Mouse (Mus musculus) intestine, embryonic 14.5 days (tissue): Measurements from ENCODE around the gene Atoh1. TPM values are rescaled to one million over a fixed set of nuclear protein-coding genes. Genes with fewer than 3 reads are reported as not detected.

Experiments
- ATAC-seq: fragments of 200-750 bp; cut with Nextera tagmentation; replicated peaks from 2 replicates; pipeline ENCODE4 v1.8.0; 2017; ENCODE audit warnings: low read depth, moderate number of reproducible peaks, moderate TSS enrichment, moderate library complexity; ENCODE audit not compliant: low FRiP score, low TSS enrichment
- DNase-seq: peaks from one replicate; pipeline ENCODE4 v3.0.0-alpha.2; 2018; ENCODE audit warnings: low spot score
- H3K27ac ChIP-seq: fragments of 300-500 bp; sonication (generic); 2 replicates; pipeline ENCODE4 v1.5.1; 2014; ENCODE audit warnings: low read depth, mild to moderate bottlenecking, control low read depth
- H3K27me3 ChIP-seq: fragments of 300-500 bp; sonication (generic); replicated peaks from 2 replicates; pipeline ENCODE4 v1.6.1; 2014; ENCODE audit warnings: low read length, control low read depth; ENCODE audit not compliant: control insufficient read depth, insufficient read depth
- H3K36me3 ChIP-seq: fragments of 300-500 bp; sonication (generic); 2 replicates; pipeline ENCODE4 v1.6.1; 2014; ENCODE audit warnings: low read length, control low read depth; ENCODE audit not compliant: control insufficient read depth, insufficient read depth
- H3K4me1 ChIP-seq: fragments of 300-500 bp; sonication (generic); replicated peaks from 2 replicates; pipeline ENCODE4 v1.6.1; 2014; ENCODE audit warnings: low read length, control low read depth, mixed read lengths; ENCODE audit not compliant: control insufficient read depth, insufficient read depth
- H3K4me2 ChIP-seq: fragments of 300-500 bp; sonication (generic); 2 replicates; pipeline ENCODE4 v1.6.1; 2014; ENCODE audit warnings: low read length
- H3K4me3 ChIP-seq: fragments of 300-500 bp; sonication (generic); 2 replicates; pipeline ENCODE4 v1.5.1; 2014; ENCODE audit warnings: low read depth, low read length, control low read depth, mixed read lengths
- H3K9ac ChIP-seq: fragments of 300-500 bp; sonication (generic); 2 replicates; pipeline ENCODE4 v1.6.1; 2014; ENCODE audit warnings: mild to moderate bottlenecking, low read length
- H3K9me3 ChIP-seq: fragments of 300-500 bp; sonication (generic); 2 replicates; pipeline ENCODE4 v1.6.1; 2016; ENCODE audit warnings: low read length, control low read depth; ENCODE audit not compliant: control insufficient read depth
- WGBS: fragments of 180-500 bp; shearing (Covaris S2); extraction: QIAGEN DNeasy Blood & Tissue Kit; methylation state at CpG from one replicate; pipeline ENCODE4 v1.1.7; 2014; 5-methylcytosine and 5-hydroxymethylcytosine counted together
- polyA plus RNA-seq: library from polyadenylated mRNA; unstranded; fragments of >200 nt; fragmentation: Nextera tagmentation; extraction: Ambion mirVana; gene quantifications from 2 replicates; pipeline ENCODE4 v1.2.1, GENCODE M21; 2014

Atoh1 gene
- polyA plus RNA-seq, 1 experiment from 2014 or later: 5.1 TPM

- Histone ChIP-seq H3K4me1 (peaks cover 9% of the 10 kb centered on the region; the same call in 1 of the 2 replicates), H3K27ac (no peak overlapping the region), H3K4me2 (peak overlapping the region; percentile 76), H3K9me3 (no peaks in the 10 kb centered on the region), H3K27me3 (peaks cover 87% of the 10 kb centered on the region), H3K36me3 (no peaks in the 10 kb centered on the region), H3K4me3 (peak overlapping the region; percentile 42), H3K9ac (no peak overlapping the region)
- ATAC-seq: no peak
- peak; percentile 69 for DNase-seq
- under 1% methylated on average over 18 of the region's 19 CpGs for WGBS
Measured at GRCm38 (mm10) chr6:64730030-64730429, 1.1 kb downstream of the Atoh1 start.

GRCm38 (mm10) chr6:64730506-64731020 lies 1.6 kb downstream of the Atoh1 start:
- Histone ChIP-seq H3K9ac (no peak overlapping the region), H3K27me3 (peaks cover 93% of the 10 kb centered on the region), H3K4me1 (peaks cover 9% of the 10 kb centered on the region; the same call in 1 of the 2 replicates), H3K27ac (no peak overlapping the region), H3K36me3 (no peaks in the 10 kb centered on the region), H3K9me3 (no peaks in the 10 kb centered on the region), H3K4me2 (no peak overlapping the region), H3K4me3 (peak overlapping the region; percentile 42; the same call in 1 of the 2 replicates)
- WGBS: 5% methylated on average over 14 of the region's 14 CpGs
- DNase-seq: no peak
- no peak for ATAC-seq

- whole genome bisulfite sequencing: 10% methylated on average over 7 of the region's 7 CpGs
- no peaks in the 10 kb centered on the region for H3K9me3 ChIP-seq
- no peak overlapping the region for H3K27ac ChIP-seq
- ATAC-seq (no peak), DNase-seq (no peak)
- peaks cover 9% of the 10 kb centered on the region; the same call in 1 of the 2 replicates for H3K4me1 ChIP-seq
- no peak overlapping the region for H3K4me2 ChIP-seq
- no peaks in the 10 kb centered on the region for H3K36me3 ChIP-seq
- H3K9ac ChIP-seq: no peak overlapping the region
- H3K27me3 ChIP-seq: peaks cover 97% of the 10 kb centered on the region
- H3K4me3 ChIP-seq: no peak overlapping the region
Measured at GRCm38 (mm10) chr6:64731126-64731525, 2.2 kb downstream of the Atoh1 start.

GRCm38 (mm10) chr6:64731621-64732320 lies 2.8 kb downstream of the Atoh1 start:
- Histone ChIP-seq H3K9ac (no peak overlapping the region), H3K27me3 (peaks cover 98% of the 10 kb centered on the region), H3K4me3 (no peak overlapping the region), H3K36me3 (no peaks in the 10 kb centered on the region), H3K4me1 (peaks cover 9% of the 10 kb centered on the region; the same call in 1 of the 2 replicates), H3K4me2 (no peak overlapping the region), H3K9me3 (no peaks in the 10 kb centered on the region), H3K27ac (no peak overlapping the region)
- ATAC-seq: no peak
- 5% methylated on average over 8 of the region's 8 CpGs for WGBS
- DNase-seq: no peak

- WGBS: under 1% methylated on average over 4 of the region's 4 CpGs
- Histone ChIP-seq H3K9me3 (no peaks in the 10 kb centered on the region), H3K4me3 (no peak overlapping the region), H3K36me3 (no peaks in the 10 kb centered on the region), H3K9ac (no peak overlapping the region), H3K4me2 (no peak overlapping the region), H3K4me1 (0 out of 2 replicates have a peak, but pooled peaks cover 2% of the 10 kb centered on the region), H3K27me3 (peaks cover 90% of the 10 kb centered on the region), H3K27ac (no peak overlapping the region)
- DNase-seq: no peak
- no peak for ATAC-seq
Measured at GRCm38 (mm10) chr6:64733311-64733710, 4.4 kb downstream of the Atoh1 start.

- Histone ChIP-seq H3K27me3 (peaks cover 76% of the 10 kb centered on the region), H3K27ac (no peak overlapping the region), H3K9me3 (no peaks in the 10 kb centered on the region), H3K4me1 (no peaks in the 10 kb centered on the region), H3K36me3 (no peaks in the 10 kb centered on the region), H3K4me2 (peak overlapping the region; percentile 81), H3K9ac (peak overlapping the region; percentile 20; the same call in 1 of the 2 replicates), H3K4me3 (peak overlapping the region; percentile 41)
- 0 out of 2 replicates have a peak, but pooled peaks have one; percentile 20 for ATAC-seq
- DNase-seq: peak; percentile 77
- WGBS: 2% methylated on average over 54 of the region's 54 CpGs
Measured at GRCm38 (mm10) chr6:64734441-64735320, 5.8 kb downstream of the Atoh1 start.

GRCm38 (mm10) chr6:64736317-64736716 lies 7.4 kb downstream of the Atoh1 start:
- H3K4me3 ChIP-seq: no peak overlapping the region

GRCm38 (mm10) chr6:64742915-64743489 lies 14.1 kb downstream of the Atoh1 start:
- Histone ChIP-seq H3K4me1 (no peaks in the 10 kb centered on the region), H3K27ac (no peak overlapping the region), H3K27me3 (no peaks in the 10 kb centered on the region; the same call in 1 of the 2 replicates), H3K9me3 (no peaks in the 10 kb centered on the region), H3K4me2 (no peak overlapping the region), H3K9ac (no peak overlapping the region), H3K4me3 (no peak overlapping the region), H3K36me3 (no peaks in the 10 kb centered on the region)
- peak; percentile 86 for ATAC-seq
- WGBS: 65% methylated on average over 2 of the region's 2 CpGs
- no peak for DNase-seq

More at GRCm38 (mm10) chr6:64736317-64736716, 7.4 kb downstream of the Atoh1 start:
- 61% methylated on average over 4 of the region's 4 CpGs for WGBS
- no peak for DNase-seq
- ATAC-seq: no peak
- H3K36me3 ChIP-seq: no peaks in the 10 kb centered on the region
- H3K4me1 ChIP-seq: no peaks in the 10 kb centered on the region
- H3K9me3 ChIP-seq: no peaks in the 10 kb centered on the region
- no peak overlapping the region for H3K27ac ChIP-seq
- H3K9ac ChIP-seq: no peak overlapping the region
- no peak overlapping the region for H3K4me2 ChIP-seq
- H3K27me3 ChIP-seq: peaks cover 61% of the 10 kb centered on the region
